8 mouse cellular contexts compared by ENCODE assay signal in genomic region chr6:83120930-83121862, GRCm38 (mm10). TPM values are rescaled to one million over a fixed set of nuclear protein-coding genes. Genes with fewer than 3 reads are reported as not detected.
DNase-seq lines count a peak whose midpoint lies in the region; ATAC-seq and TF ChIP-seq lines count a peak whose summit lies in the region.

Wbp1 (minus strand) TSS chr6:83121559.

- peak within 1 kb of the TSS; percentile 65 to 73 (median 67) for H3K4me3 ChIP-seq in CH12.LX (replicated peaks in 1 of 3; ENCODE audit: low read depth in 2 of 3, low read length in 2 of 3, poor library complexity in 1 of 3)
- H3K4me3 ChIP-seq in forebrain, embryonic 11.5 days (ENCODE audit: low read depth, low read length) = peak within 1 kb of the TSS; percentile 77
- H3K4me3 ChIP-seq in heart, embryonic 16.5 days (ENCODE audit: low read length) = peak within 1 kb of the TSS; percentile 83
- H3K4me3 ChIP-seq in liver, embryonic 15.5 days (replicated peaks) = peak within 1 kb of the TSS; percentile 77
- H3K4me3 ChIP-seq in neural tube, embryonic 12.5 days = peak within 1 kb of the TSS; percentile 72

- peaks cover 18 to 38% of the 10 kb centered on the region in 2 experiments for H3K36me3 ChIP-seq in CH12.LX (replicated peaks in 1 of 2; ENCODE audit: control insufficient read depth in 1 of 2, insufficient read depth in 1 of 2, low read length in 1 of 2)
- H3K36me3 ChIP-seq in forebrain, embryonic 11.5 days (ENCODE audit: control insufficient read depth, insufficient read depth, low read length) = no peaks in the 10 kb centered on the region; the same call in none of the 2 replicates
- H3K36me3 ChIP-seq in heart, embryonic 16.5 days (ENCODE audit: control insufficient read depth, insufficient read depth) = peaks cover 12% of the 10 kb centered on the region
- peaks cover 39% of the 10 kb centered on the region for H3K36me3 ChIP-seq in liver, embryonic 15.5 days (replicated peaks)
- peaks cover 29% of the 10 kb centered on the region for H3K36me3 ChIP-seq in neural tube, embryonic 12.5 days

- dilution Hi-C loops in CH12.LX (cut with MboI; ENCODE audit: extremely low pct_ligation_motif_present, extremely low pct_unique_long_range_greater_than_20kb, low sequenced_read_pairs) = no loop called here

- TF ChIP-seq EP300 in CH12.LX (IDR thresholded peaks at IDR 0.05; ENCODE audit: low read length) = no peak

- H3K79me2 ChIP-seq in CH12.LX (replicated peaks; ENCODE audit: control insufficient read depth, extremely low read depth, insufficient read depth, poor library complexity, severe bottlenecking) = peaks cover 6% of the 10 kb centered on the region; the same call in 1 of the 2 replicates

- DNase-seq in CH12.LX (ENCODE audit: extremely low read depth) = peak; percentile 99
- peak; percentile 98 for DNase-seq in c-Kit-positive CD71-positive TER-119-negative erythroid progenitor cells, embryonic 14.5 days (ENCODE audit: low read depth)
- peak; percentile 95 for DNase-seq in forebrain, embryonic 11.5 days (ENCODE audit: low spot score)
- peak; percentile 93 to 99 for DNase-seq in kidney, postnatal 36 days
- DNase-seq in telencephalon, adult 2 months (ENCODE audit: low read depth, low spot score) = peak; percentile 100

- ATAC-seq in forebrain, embryonic 11.5 days (replicated peaks; ENCODE audit: low FRiP score) = peak; percentile 95
- peak; percentile 94 for ATAC-seq in heart, embryonic 16.5 days (replicated peaks; ENCODE audit: extremely low read depth, insufficient read depth, low FRiP score)
- peak; percentile 91 for ATAC-seq in liver, embryonic 15.5 days (ENCODE audit: insufficient read depth)
- peak; percentile 91 for ATAC-seq in neural tube, embryonic 12.5 days (ENCODE audit: low FRiP score, low read depth)

- H3K27me3 ChIP-seq in CH12.LX (replicated peaks) = no peaks in the 10 kb centered on the region
- no peaks in the 10 kb centered on the region for H3K27me3 ChIP-seq in forebrain, embryonic 11.5 days (ENCODE audit: control insufficient read depth, insufficient read depth, low read length)
- no peaks in the 10 kb centered on the region for H3K27me3 ChIP-seq in heart, embryonic 16.5 days (ENCODE audit: control insufficient read depth, insufficient read depth, low read length)
- no peaks in the 10 kb centered on the region for H3K27me3 ChIP-seq in liver, embryonic 15.5 days
- no peaks in the 10 kb centered on the region for H3K27me3 ChIP-seq in neural tube, embryonic 12.5 days (replicated peaks)

- peak within 1 kb of the TSS; percentile 44 for H3K27ac ChIP-seq in CH12.LX (ENCODE audit: insufficient read depth, low read depth)
- peak within 1 kb of the TSS; percentile 98 for H3K27ac ChIP-seq in forebrain, embryonic 11.5 days (ENCODE audit: low read depth, low read length)
- H3K27ac ChIP-seq in heart, embryonic 16.5 days (ENCODE audit: low read length) = peak within 1 kb of the TSS; percentile 93
- H3K27ac ChIP-seq in liver, embryonic 15.5 days (replicated peaks) = peak within 1 kb of the TSS; percentile 97
- H3K27ac ChIP-seq in neural tube, embryonic 12.5 days = peak within 1 kb of the TSS; percentile 99

- in situ Hi-C loops in CH12.LX (cut with MboI; ENCODE audit: low pct_ligation_motif_present, low pct_unique_long_range_greater_than_20kb, low sequenced_read_pairs) = no loop called here

- under 1% methylated on average over 38 of the region's 38 CpGs for WGBS in forebrain, embryonic 11.5 days
- WGBS in heart, embryonic 16.5 days = under 1% methylated on average over 37 of the region's 38 CpGs
- WGBS in liver, embryonic 15.5 days (ENCODE audit: insufficient replicate concordance) = under 1% methylated on average over 38 of the region's 38 CpGs
- under 1% methylated on average over 38 of the region's 38 CpGs for WGBS in neural tube, embryonic 12.5 days

- no peak for TF ChIP-seq RAD21 in CH12.LX (IDR thresholded peaks at IDR 0.05; ENCODE audit: low read depth, low read length)

- TF ChIP-seq POLR2A in CH12.LX (IDR thresholded peaks at IDR 0.05; ENCODE audit: low read depth, low read length) = peak; percentile 83

- peaks cover 27 to 77% of the 10 kb centered on the region in 2 experiments for H3K4me1 ChIP-seq in CH12.LX (ENCODE audit: control insufficient read depth in 1 of 2, insufficient read depth in 2 of 2)
- H3K4me1 ChIP-seq in forebrain, embryonic 11.5 days (replicated peaks; ENCODE audit: control insufficient read depth, insufficient read depth, low read length) = peaks cover 16% of the 10 kb centered on the region; the same call in 1 of the 2 replicates
- H3K4me1 ChIP-seq in heart, embryonic 16.5 days (ENCODE audit: control insufficient read depth, insufficient read depth, low read length) = peaks cover 37% of the 10 kb centered on the region
- H3K4me1 ChIP-seq in liver, embryonic 15.5 days (replicated peaks) = peaks cover 86% of the 10 kb centered on the region
- peaks cover 59% of the 10 kb centered on the region for H3K4me1 ChIP-seq in neural tube, embryonic 12.5 days

- H3K4me2 ChIP-seq in CH12.LX (ENCODE audit: insufficient read depth, low read depth, poor library complexity, severe bottlenecking) = peak within 1 kb of the TSS; percentile 81
- peak within 1 kb of the TSS; percentile 95 for H3K4me2 ChIP-seq in forebrain, embryonic 11.5 days (ENCODE audit: low read depth, low read length, severe bottlenecking)
- peak within 1 kb of the TSS; percentile 94 for H3K4me2 ChIP-seq in heart, embryonic 16.5 days (ENCODE audit: low read depth, low read length)
- H3K4me2 ChIP-seq in liver, embryonic 15.5 days = peak within 1 kb of the TSS; percentile 100
- peak within 1 kb of the TSS; percentile 88 for H3K4me2 ChIP-seq in neural tube, embryonic 12.5 days (replicated peaks)

- H3K9ac ChIP-seq in CH12.LX (ENCODE audit: insufficient read depth, low read depth) = peak within 1 kb of the TSS; percentile 59
- H3K9ac ChIP-seq in forebrain, embryonic 11.5 days (ENCODE audit: low read length) = peak within 1 kb of the TSS; percentile 97
- peak within 1 kb of the TSS; percentile 89 for H3K9ac ChIP-seq in heart, embryonic 16.5 days (ENCODE audit: low read length)
- H3K9ac ChIP-seq in liver, embryonic 15.5 days = peak within 1 kb of the TSS; percentile 87
- H3K9ac ChIP-seq in neural tube, embryonic 12.5 days = peak within 1 kb of the TSS; percentile 96

- no peaks in the 10 kb centered on the region for H3K9me3 ChIP-seq in CH12.LX (replicated peaks; ENCODE audit: low read length)
- no peaks in the 10 kb centered on the region for H3K9me3 ChIP-seq in forebrain, embryonic 11.5 days (ENCODE audit: control insufficient read depth, low read length)
- no peaks in the 10 kb centered on the region for H3K9me3 ChIP-seq in heart, embryonic 16.5 days (replicated peaks; ENCODE audit: control insufficient read depth, low read length)
- no peaks in the 10 kb centered on the region for H3K9me3 ChIP-seq in liver, embryonic 15.5 days (replicated peaks)
- H3K9me3 ChIP-seq in neural tube, embryonic 12.5 days = no peaks in the 10 kb centered on the region

- TF ChIP-seq CTCF in CH12.LX (conservative IDR thresholded peaks at IDR 0.05 in 1 of 2, IDR thresholded peaks at IDR 0.05 in 1 of 2; ENCODE audit: low read depth in 2 of 2, low read length in 2 of 2) = no peak

TF ChIP-seq in CH12.LX, 34 proteins besides CTCF, POLR2A, EP300 and RAD21 (continues in another document):
- TF ChIP-seq MAZ (IDR thresholded peaks at IDR 0.05; ENCODE audit: low read depth, low read length) = 0 out of 2 replicates have a peak, but pooled peaks have one; percentile 17
- no peak for TF ChIP-seq ZC3H11A (IDR thresholded peaks at IDR 0.05; ENCODE audit: low read depth, low read length)
- 0 out of 2 replicates have a peak, but pooled peaks have one; percentile 12 for TF ChIP-seq ELF1 (IDR thresholded peaks at IDR 0.05; ENCODE audit: low read depth, low read length)
- 0 out of 2 replicates have a peak, but pooled peaks have one; percentile 2 for TF ChIP-seq MYC (IDR thresholded peaks at IDR 0.05; ENCODE audit: low read depth, low read length)
- TF ChIP-seq USF1 (IDR thresholded peaks at IDR 0.05; ENCODE audit: low read depth, low read length) = peak; percentile 11; the same call in 1 of the 2 replicates
- TF ChIP-seq RCOR1 (conservative IDR thresholded peaks at IDR 0.05; ENCODE audit: low read depth, low read length) = no peak
- TF ChIP-seq SMC3 (IDR thresholded peaks at IDR 0.05; ENCODE audit: low read depth, low read length) = no peak
- TF ChIP-seq CHD2 (IDR thresholded peaks at IDR 0.05; ENCODE audit: low read length) = peak; percentile 87
- peak; percentile 61; the same call in 1 of the 2 replicates for TF ChIP-seq E2F4 (IDR thresholded peaks at IDR 0.05; ENCODE audit: insufficient replicate concordance, low read depth, low read length)
- no peak for TF ChIP-seq ZKSCAN1 (IDR thresholded peaks at IDR 0.05; ENCODE audit: borderline replicate concordance, low read depth, low read length)
- no peak for TF ChIP-seq JUN (IDR thresholded peaks at IDR 0.05; ENCODE audit: insufficient read depth, low read depth, low read length)
- TF ChIP-seq TBP (conservative IDR thresholded peaks at IDR 0.05; ENCODE audit: low read depth, low read length) = 0 out of 2 replicates have a peak, but pooled peaks have one; percentile 44
- peak; percentile 66 for TF ChIP-seq MAX (IDR thresholded peaks at IDR 0.05; ENCODE audit: low read length)
- no peak for TF ChIP-seq KAT2A (IDR thresholded peaks at IDR 0.05; ENCODE audit: insufficient replicate concordance, low read length)
- TF ChIP-seq USF2 (conservative IDR thresholded peaks at IDR 0.05; ENCODE audit: low read depth, low read length) = no peak
- TF ChIP-seq NRF1 (IDR thresholded peaks at IDR 0.05; ENCODE audit: low read depth, low read length) = peak; percentile 56
- TF ChIP-seq ZNF384 (IDR thresholded peaks at IDR 0.05; ENCODE audit: low read depth, low read length) = no peak
- peak; percentile 60 for TF ChIP-seq HCFC1 (IDR thresholded peaks at IDR 0.05; ENCODE audit: low read depth, low read length)
- no peak for TF ChIP-seq IRF4 (IDR thresholded peaks at IDR 0.05; ENCODE audit: low read depth, low read length)
- no peak; the same call in none of the 2 replicates for TF ChIP-seq SIN3A (IDR thresholded peaks at IDR 0.05; ENCODE audit: low read length)
- TF ChIP-seq ZMIZ1 (IDR thresholded peaks at IDR 0.05; ENCODE audit: low read depth, low read length) = peak; percentile 93
- TF ChIP-seq TCF12 (IDR thresholded peaks at IDR 0.05; ENCODE audit: low read depth, low read length) = peak; percentile 39; the same call in 1 of the 2 replicates

RNA-seq across cellular contexts. Expression of gene Wbp1, which starts in this region (rescaled TPM):
- 20.4 and 24.1 TPM in 2 replicates for total RNA-seq in CH12.LX (2012; rRNA removed)
- total RNA-seq in CH12.LX (2014; rRNA removed) = 23.1 and 27.5 TPM in 2 replicates
- polyA plus RNA-seq in CH12.LX (2012; ENCODE audit: insufficient read length, low read depth) = 16.6 and 19.3 TPM in 2 replicates
- polyA plus RNA-seq in forebrain, embryonic 11.5 days (2014; fragmentation: Nextera tagmentation; extraction: Ambion mirVana) = 141 and 154 TPM in 2 replicates
- 96.1 and 98.3 TPM in 2 replicates for polyA plus RNA-seq in heart, embryonic 16.5 days (2015; fragmentation: Nextera tagmentation; extraction: Ambion mirVana)
- polyA plus RNA-seq in liver, embryonic 15.5 days (2015; fragmentation: Nextera tagmentation; extraction: Ambion mirVana) = 29.6 and 30.2 TPM in 2 replicates
- polyA plus RNA-seq in neural tube, embryonic 12.5 days (2016; fragmentation: Nextera tagmentation; extraction: Ambion mirVana) = 233 and 254 TPM in 2 replicates

Comparison
In these comparisons a context has a peak if more than half of its experiments do, and no peak if none do; other contexts are left out.
1. Peak in every context shown above with its lines: DNase-seq, ATAC-seq, H3K4me3 ChIP-seq and H3K27ac ChIP-seq.
2. H3K27ac ChIP-seq: peak in every context shown above with its lines; median percentile 99 in neural tube, embryonic 12.5 days; 98 in forebrain, embryonic 11.5 days; 97 in liver, embryonic 15.5 days; 93 in heart, embryonic 16.5 days; 44 in CH12.LX.